Mouse (Mus musculus) embryonic facial prominence, embryonic 10.5 days (tissue): Measurements from ENCODE around the gene Ttll5. TPM values are rescaled to one million over a fixed set of nuclear protein-coding genes. Genes with fewer than 3 reads are reported as not detected.

Experiments used
- DNase-seq: peaks from one replicate; pipeline ENCODE4 v3.0.0-alpha.2; 2017; ENCODE audit warnings: low spot score
- H3K27ac ChIP-seq: fragments of 300-500 bp; sonication (generic); replicated peaks from 2 replicates; pipeline ENCODE4 v1.5.1; 2016; ENCODE audit warnings: mild to moderate bottlenecking
- H3K27me3 ChIP-seq: fragments of 300-500 bp; sonication (generic); replicated peaks from 2 replicates; pipeline ENCODE4 v1.6.1; 2016; ENCODE audit warnings: low read depth, mild to moderate bottlenecking; ENCODE audit not compliant: poor library complexity, severe bottlenecking
- H3K36me3 ChIP-seq: fragments of 300-500 bp; sonication (generic); replicated peaks from 2 replicates; pipeline ENCODE4 v1.6.1; 2016; ENCODE audit warnings: mild to moderate bottlenecking, moderate library complexity
- H3K4me1 ChIP-seq: fragments of 300-500 bp; sonication (generic); 2 replicates; pipeline ENCODE4 v1.6.1; 2016
- H3K4me3 ChIP-seq: fragments of 300-500 bp; sonication (generic); 2 replicates; pipeline ENCODE4 v1.5.1; 2016; ENCODE audit warnings: mild to moderate bottlenecking, moderate library complexity
- H3K9me3 ChIP-seq: fragments of 300-500 bp; sonication (generic); 2 replicates; pipeline ENCODE4 v1.6.1; 2016; ENCODE audit warnings: mild to moderate bottlenecking
- WGBS: fragments of 180-500 bp; shearing (Covaris S2); methylation state at CpG from one replicate; pipeline ENCODE4 v1.1.7; 2016; 5-methylcytosine and 5-hydroxymethylcytosine counted together
- polyA plus RNA-seq: library from polyadenylated mRNA; unstranded; fragments of >200 nt; fragmentation: Nextera tagmentation; extraction: Ambion mirVana; gene quantifications from 2 replicates; pipeline ENCODE4 v1.2.1, GENCODE M21; 2016

The Ttll5 gene
- polyA plus RNA-seq, 1 experiment from 2014 or later: 17.0 TPM

- Histone ChIP-seq H3K4me3 (no peak overlapping the region), H3K36me3 (peaks cover 56% of the 10 kb centered on the region), H3K27me3 (no peaks in the 10 kb centered on the region), H3K9me3 (no peaks in the 10 kb centered on the region), H3K4me1 (no peaks in the 10 kb centered on the region), H3K27ac (no peak overlapping the region)
- no peak for DNase-seq
- 86% methylated on average over 4 of the region's 4 CpGs for WGBS
These were observed 29.4 kb downstream of the Ttll5 start for GRCm38 (mm10) chr12:85853836-85854235.

GRCm38 (mm10) chr12:85854271-85854670 is 29.8 kb downstream of the Ttll5 start:
- Histone ChIP-seq H3K27ac (no peak overlapping the region), H3K9me3 (no peaks in the 10 kb centered on the region), H3K36me3 (peaks cover 53% of the 10 kb centered on the region), H3K4me3 (no peak overlapping the region), H3K4me1 (no peaks in the 10 kb centered on the region), H3K27me3 (no peaks in the 10 kb centered on the region)
- DNase-seq: no peak
- 91% methylated on average over 1 of the region's 1 CpGs for whole genome bisulfite sequencing

GRCm38 (mm10) chr12:85857300-85857699 is 32.8 kb downstream of the Ttll5 start:
- Histone ChIP-seq H3K4me3 (no peak overlapping the region), H3K9me3 (no peaks in the 10 kb centered on the region), H3K27ac (no peak overlapping the region), H3K27me3 (no peaks in the 10 kb centered on the region), H3K4me1 (no peaks in the 10 kb centered on the region), H3K36me3 (peaks cover 31% of the 10 kb centered on the region; the same call in 1 of the 2 replicates)
- WGBS: 90% methylated on average over 7 of the region's 7 CpGs
- no peak for DNase-seq

- Histone ChIP-seq H3K4me3 (no peak overlapping the region), H3K4me1 (no peaks in the 10 kb centered on the region), H3K27ac (no peak overlapping the region), H3K27me3 (no peaks in the 10 kb centered on the region), H3K36me3 (peaks cover 28% of the 10 kb centered on the region), H3K9me3 (no peaks in the 10 kb centered on the region)
- no peak for DNase-seq
- 85% methylated on average over 3 of the region's 3 CpGs for WGBS
These were observed 34.7 kb downstream of the Ttll5 start for GRCm38 (mm10) chr12:85859111-85859510.

- no peak overlapping the region for H3K27ac ChIP-seq
- 68% methylated on average over 3 of the region's 3 CpGs for WGBS
- no peak overlapping the region for H3K4me3 ChIP-seq
- H3K9me3 ChIP-seq: no peaks in the 10 kb centered on the region
- H3K27me3 ChIP-seq: no peaks in the 10 kb centered on the region
- H3K36me3 ChIP-seq: peaks cover 28% of the 10 kb centered on the region
- no peak for DNase-seq
- H3K4me1 ChIP-seq: no peaks in the 10 kb centered on the region
These were observed 35.2 kb downstream of the Ttll5 start for GRCm38 (mm10) chr12:85859511-85860189.

GRCm38 (mm10) chr12:85862514-85862913 is 38.1 kb downstream of the Ttll5 start:
- no peak overlapping the region for H3K4me3 ChIP-seq
- peaks cover 12% of the 10 kb centered on the region for H3K36me3 ChIP-seq
- 36% methylated on average over 2 of the region's 2 CpGs for WGBS
- no peak overlapping the region; the same call in 1 of the 2 replicates for H3K27ac ChIP-seq
- no peaks in the 10 kb centered on the region for H3K4me1 ChIP-seq
- H3K9me3 ChIP-seq: no peaks in the 10 kb centered on the region
- no peak for DNase-seq
- no peaks in the 10 kb centered on the region for H3K27me3 ChIP-seq

- Histone ChIP-seq H3K27me3 (no peaks in the 10 kb centered on the region), H3K4me1 (no peaks in the 10 kb centered on the region), H3K27ac (no peak overlapping the region), H3K9me3 (no peaks in the 10 kb centered on the region), H3K36me3 (peaks cover 12% of the 10 kb centered on the region), H3K4me3 (no peak overlapping the region)
- no peak for DNase-seq
- WGBS: 83% methylated on average over 3 of the region's 3 CpGs
These were observed 41.1 kb downstream of the Ttll5 start for GRCm38 (mm10) chr12:85865526-85865925.

GRCm38 (mm10) chr12:85866624-85867023 is 42.2 kb downstream of the Ttll5 start:
- no peaks in the 10 kb centered on the region for H3K27me3 ChIP-seq

GRCm38 (mm10) chr12:85867125-85867524 is 42.7 kb downstream of the Ttll5 start:
- Histone ChIP-seq H3K9me3 (no peaks in the 10 kb centered on the region), H3K27ac (no peak overlapping the region), H3K36me3 (peaks cover 15% of the 10 kb centered on the region), H3K27me3 (no peaks in the 10 kb centered on the region), H3K4me3 (no peak overlapping the region), H3K4me1 (no peaks in the 10 kb centered on the region)
- no peak for DNase-seq

More at GRCm38 (mm10) chr12:85866624-85867023, 42.2 kb downstream of the Ttll5 start:
- 82% methylated on average over 4 of the region's 4 CpGs for WGBS
- H3K4me1 ChIP-seq: no peaks in the 10 kb centered on the region
- no peaks in the 10 kb centered on the region for H3K9me3 ChIP-seq
- H3K27ac ChIP-seq: no peak overlapping the region
- peaks cover 15% of the 10 kb centered on the region for H3K36me3 ChIP-seq
- H3K4me3 ChIP-seq: no peak overlapping the region
- no peak for DNase-seq

GRCm38 (mm10) chr12:85869423-85869822 is 45.0 kb downstream of the Ttll5 start:
- no peaks in the 10 kb centered on the region for H3K27me3 ChIP-seq
- no peak overlapping the region for H3K4me3 ChIP-seq
- 48% methylated on average over 6 of the region's 6 CpGs for WGBS
- H3K36me3 ChIP-seq: peaks cover 9% of the 10 kb centered on the region
- H3K4me1 ChIP-seq: no peaks in the 10 kb centered on the region
- no peak for DNase-seq
- no peaks in the 10 kb centered on the region for H3K9me3 ChIP-seq
- no peak overlapping the region for H3K27ac ChIP-seq

GRCm38 (mm10) chr12:85879631-85880314 is 55.3 kb downstream of the Ttll5 start:
- Histone ChIP-seq H3K4me1 (no peaks in the 10 kb centered on the region), H3K27ac (no peak overlapping the region), H3K4me3 (no peak overlapping the region), H3K9me3 (no peaks in the 10 kb centered on the region), H3K27me3 (no peaks in the 10 kb centered on the region), H3K36me3 (peaks cover 44% of the 10 kb centered on the region)
- 83% methylated on average over 8 of the region's 8 CpGs for WGBS
- DNase-seq: no peak

- no peak overlapping the region for H3K27ac ChIP-seq
- no peaks in the 10 kb centered on the region for H3K27me3 ChIP-seq
- 93% methylated on average over 3 of the region's 3 CpGs for WGBS
- DNase-seq: no peak
- H3K4me1 ChIP-seq: no peaks in the 10 kb centered on the region
- no peaks in the 10 kb centered on the region for H3K9me3 ChIP-seq
- H3K4me3 ChIP-seq: no peak overlapping the region
- peaks cover 25% of the 10 kb centered on the region for H3K36me3 ChIP-seq
These were observed 60.6 kb downstream of the Ttll5 start for GRCm38 (mm10) chr12:85885024-85885423.

- Histone ChIP-seq H3K27ac (no peak overlapping the region), H3K4me1 (no peaks in the 10 kb centered on the region), H3K9me3 (no peaks in the 10 kb centered on the region), H3K27me3 (no peaks in the 10 kb centered on the region), H3K36me3 (peaks cover 48% of the 10 kb centered on the region), H3K4me3 (no peak overlapping the region)
- 80% methylated on average over 4 of the region's 4 CpGs for WGBS
- no peak for DNase-seq
These were observed 65.6 kb downstream of the Ttll5 start for GRCm38 (mm10) chr12:85890054-85890453.
